Mouse (Mus musculus): Measurements from ENCODE around the gene Hemk1. TPM values are rescaled to one million over a fixed set of nuclear protein-coding genes. Genes with fewer than 3 reads are reported as not detected.

Hemk1 gene
- polyA plus RNA-seq (2014; fragmentation: Illumina TruSeq; extraction: RNeasy Lipid Tissue Mini Kit (QIAGEN cat#74804); ENCODE audit: low read depth, low replicate concordance), result 6.1 TPM

DNA sequence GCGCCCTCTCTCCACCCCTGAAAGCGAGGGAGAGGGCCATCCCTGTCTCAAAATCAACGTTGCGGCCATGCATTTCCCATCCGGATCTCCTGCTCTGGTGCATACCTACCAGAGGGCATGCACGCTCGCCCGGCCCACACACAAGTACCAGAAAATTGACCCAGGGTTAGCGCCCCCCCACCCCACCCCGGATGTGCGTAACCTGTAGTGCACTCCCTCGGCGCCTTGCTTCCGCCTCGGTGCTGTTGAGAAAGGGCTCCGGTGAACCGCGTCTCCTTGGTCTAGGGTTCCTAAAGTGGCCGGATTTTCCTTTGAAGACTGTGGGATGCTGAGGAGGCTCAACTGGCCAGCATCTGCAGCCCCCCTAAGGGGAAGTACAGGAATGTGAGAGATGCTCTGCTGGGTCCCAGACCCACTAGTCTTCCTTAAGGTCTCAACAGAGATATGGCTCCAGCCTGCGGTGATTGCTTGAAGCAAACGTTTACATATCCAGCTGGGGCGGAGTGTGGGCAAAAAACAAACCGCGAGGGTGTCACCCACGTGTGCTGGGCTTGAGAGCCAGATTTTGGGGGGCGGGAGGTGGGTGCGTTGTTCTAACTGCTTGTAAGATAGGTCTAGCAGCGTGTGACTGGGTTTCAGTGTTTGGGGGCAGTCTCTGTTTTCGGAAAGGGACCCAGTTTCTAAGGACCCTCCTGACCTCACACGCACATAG is at the start of gene Hemk1:
TSS of gene Hemk1 (minus strand) at position 179 of the 712 bp plus-strand sequence.

GRCm38 (mm10) chr9:107340267-107340859 is 2.2 kb upstream of the Hemk1 start, which contains the start of gene 6430571L13Rik:
TSS of gene 6430571L13Rik (plus strand) at chr9:107340602.

GRCm38 (mm10) chr9:107296016-107296040 is 42.3 kb downstream of the Hemk1 start, which contains the start of gene Cish:
TSS of gene Cish (plus strand) at chr9:107296026.

GRCm38 (mm10) chr9:107289211-107290076 is 48.7 kb downstream of the Hemk1 start, which contains the start of gene Mapkapk3:
TSS of gene Mapkapk3 (minus strand) at chr9:107289877.

Other genes starting within 250 kb of the Hemk1 start
- gene Dock3, start 106.4 kb downstream of the Hemk1 start, polyA plus RNA-seq (2014; fragmentation: Illumina TruSeq; extraction: RNeasy Lipid Tissue Mini Kit (QIAGEN cat#74804); ENCODE audit: low read depth, low replicate concordance), result not detected
- gene Mapkapk3, start 48.5 kb downstream of the Hemk1 start, polyA plus RNA-seq (2014; fragmentation: Illumina TruSeq; extraction: RNeasy Lipid Tissue Mini Kit (QIAGEN cat#74804); ENCODE audit: low read depth, low replicate concordance), result 1.2 TPM
- 4.5 TPM for gene Cish, start 42.3 kb downstream of the Hemk1 start, polyA plus RNA-seq (2014; fragmentation: Illumina TruSeq; extraction: RNeasy Lipid Tissue Mini Kit (QIAGEN cat#74804); ENCODE audit: low read depth, low replicate concordance)
- gene 6430571L13Rik, start 2.3 kb upstream of the Hemk1 start, polyA plus RNA-seq (2014; fragmentation: Illumina TruSeq; extraction: RNeasy Lipid Tissue Mini Kit (QIAGEN cat#74804); ENCODE audit: low read depth, low replicate concordance), result 0.13 TPM
- not detected for gene Cacna2d2, start 61.3 kb upstream of the Hemk1 start, polyA plus RNA-seq (2014; fragmentation: Illumina TruSeq; extraction: RNeasy Lipid Tissue Mini Kit (QIAGEN cat#74804); ENCODE audit: low read depth, low replicate concordance)
- gene Tmem115, start 195.6 kb upstream of the Hemk1 start, polyA plus RNA-seq (2014; fragmentation: Illumina TruSeq; extraction: RNeasy Lipid Tissue Mini Kit (QIAGEN cat#74804); ENCODE audit: low read depth, low replicate concordance), result 0.45 TPM
- gene Cyb561d2, start 203.8 kb upstream of the Hemk1 start, polyA plus RNA-seq (2014; fragmentation: Illumina TruSeq; extraction: RNeasy Lipid Tissue Mini Kit (QIAGEN cat#74804); ENCODE audit: low read depth, low replicate concordance), result 5.3 TPM
- gene Nprl2, start 203.9 kb upstream of the Hemk1 start, polyA plus RNA-seq (2014; fragmentation: Illumina TruSeq; extraction: RNeasy Lipid Tissue Mini Kit (QIAGEN cat#74804); ENCODE audit: low read depth, low replicate concordance), result 2.0 TPM
- not detected for gene Zmynd10, start 208.9 kb upstream of the Hemk1 start, polyA plus RNA-seq (2014; fragmentation: Illumina TruSeq; extraction: RNeasy Lipid Tissue Mini Kit (QIAGEN cat#74804); ENCODE audit: low read depth, low replicate concordance)
- 3.7 TPM for gene Rassf1, start 213.2 kb upstream of the Hemk1 start, polyA plus RNA-seq (2014; fragmentation: Illumina TruSeq; extraction: RNeasy Lipid Tissue Mini Kit (QIAGEN cat#74804); ENCODE audit: low read depth, low replicate concordance)
- gene Tusc2, start 224.9 kb upstream of the Hemk1 start, polyA plus RNA-seq (2014; fragmentation: Illumina TruSeq; extraction: RNeasy Lipid Tissue Mini Kit (QIAGEN cat#74804); ENCODE audit: low read depth, low replicate concordance), result 17.6 TPM
- 1.2 TPM for gene Hyal2, start 229.6 kb upstream of the Hemk1 start, polyA plus RNA-seq (2014; fragmentation: Illumina TruSeq; extraction: RNeasy Lipid Tissue Mini Kit (QIAGEN cat#74804); ENCODE audit: low read depth, low replicate concordance)
- 24.4 TPM for gene Hyal1, start 238.6 kb upstream of the Hemk1 start, polyA plus RNA-seq (2014; fragmentation: Illumina TruSeq; extraction: RNeasy Lipid Tissue Mini Kit (QIAGEN cat#74804); ENCODE audit: low read depth, low replicate concordance)
- gene Naa80, start 240.5 kb upstream of the Hemk1 start, polyA plus RNA-seq (2014; fragmentation: Illumina TruSeq; extraction: RNeasy Lipid Tissue Mini Kit (QIAGEN cat#74804); ENCODE audit: low read depth, low replicate concordance), result 3.7 TPM
- not detected for gene Hyal3, start 242.5 kb upstream of the Hemk1 start, polyA plus RNA-seq (2014; fragmentation: Illumina TruSeq; extraction: RNeasy Lipid Tissue Mini Kit (QIAGEN cat#74804); ENCODE audit: low read depth, low replicate concordance)
- 27.0 TPM for gene Ifrd2, start 249.3 kb upstream of the Hemk1 start, polyA plus RNA-seq (2014; fragmentation: Illumina TruSeq; extraction: RNeasy Lipid Tissue Mini Kit (QIAGEN cat#74804); ENCODE audit: low read depth, low replicate concordance)